Mouse (Mus musculus): ENCODE data around the gene Rps15. TPM values are rescaled to one million over a fixed set of nuclear protein-coding genes. Genes with fewer than 3 reads are reported as not detected.

Rps15 gene
- polyA plus RNA-seq, 1 experiment from 2014 or later = 886 TPM

- no peak for ATAC-seq (replicated peaks; ENCODE audit: insufficient number of reproducible peaks, low FRiP score, low TSS enrichment, low read depth)
- Histone ChIP-seq H3K4me1 (ENCODE audit: control insufficient read depth, insufficient read depth, low read length) (peaks cover 9% of the 10 kb centered on the region), H3K4me2 (ENCODE audit: low read depth, low read length) (no peak overlapping the region), H3K27me3 (ENCODE audit: control insufficient read depth, insufficient read depth, low read length) (no peaks in the 10 kb centered on the region), H3K9ac (replicated peaks; ENCODE audit: low read length) (no peak overlapping the region), H3K36me3 (replicated peaks; ENCODE audit: control insufficient read depth, insufficient read depth, low read depth, low read length) (peaks cover 4% of the 10 kb centered on the region; the same call in 1 of the 2 replicates), H3K4me3 (ENCODE audit: low read depth, low read length) (no peak overlapping the region), H3K27ac (replicated peaks; ENCODE audit: low read depth, low read length) (no peak overlapping the region), H3K9me3 (replicated peaks; ENCODE audit: control insufficient read depth, low read length) (no peaks in the 10 kb centered on the region)
- 90% methylated on average over 10 of the region's 10 CpGs for WGBS
- no peak for DNase-seq (ENCODE audit: low spot score)
These were observed 29.4 kb upstream of the Rps15 start for GRCm38 (mm10) chr10:80262776-80263365.

DNA sequence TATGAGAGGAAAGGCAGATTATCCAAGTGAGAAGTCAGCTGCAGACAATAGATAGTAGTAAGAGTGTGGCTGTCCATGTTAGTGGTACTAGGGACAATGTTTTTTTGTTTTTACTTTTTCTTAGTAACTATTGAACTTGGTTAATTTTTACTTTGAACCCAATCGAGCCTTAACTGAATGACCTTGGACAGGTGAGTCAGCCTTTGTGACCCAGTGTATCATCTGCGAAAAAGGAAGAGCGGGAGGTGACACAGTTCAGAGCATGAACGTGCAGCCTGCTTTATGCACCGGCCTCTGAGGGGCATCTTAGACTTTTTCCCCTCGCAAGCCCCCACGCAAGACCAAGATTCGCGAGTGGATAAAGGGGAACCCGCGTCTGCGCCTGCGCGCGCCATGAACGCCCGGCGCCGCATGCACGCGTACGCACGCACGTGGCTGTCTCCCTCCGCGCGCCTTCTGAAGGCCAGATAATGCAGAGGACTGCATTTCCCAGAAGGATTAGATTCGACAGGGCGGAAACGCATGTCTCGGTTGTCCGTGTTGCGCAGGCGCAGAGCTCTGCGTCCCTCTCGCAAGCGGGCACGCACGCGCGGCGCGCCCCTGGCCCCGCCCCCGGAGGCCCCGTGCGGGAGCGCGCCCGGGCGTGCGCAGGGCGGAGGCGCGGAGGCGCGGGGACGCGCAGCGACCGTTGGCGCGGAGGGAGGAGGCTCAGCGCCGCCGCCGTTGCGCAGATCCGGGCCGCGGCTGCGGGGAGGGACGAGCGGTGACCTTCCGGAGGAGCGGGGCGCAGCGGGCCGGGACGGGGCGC lies 27.7 kb upstream of the Rps15 start:
- no peaks in the 10 kb centered on the region; the same call in 1 of the 2 replicates for H3K36me3 ChIP-seq (replicated peaks; ENCODE audit: control insufficient read depth, insufficient read depth, low read depth, low read length)
- no peaks in the 10 kb centered on the region for H3K9me3 ChIP-seq (replicated peaks; ENCODE audit: control insufficient read depth, low read length)
- peak overlapping the region; percentile 39; the same call in 1 of the 2 replicates for H3K27ac ChIP-seq (replicated peaks; ENCODE audit: low read depth, low read length)
- 3% methylated on average over 64 of the region's 81 CpGs for WGBS
- ATAC-seq (replicated peaks; ENCODE audit: insufficient number of reproducible peaks, low FRiP score, low TSS enrichment, low read depth) = 0 out of 2 replicates have a peak, but pooled peaks have one; percentile 24
- peak; percentile 99 for DNase-seq (ENCODE audit: low spot score)
- H3K9ac ChIP-seq (replicated peaks; ENCODE audit: low read length) = peak overlapping the region; percentile 90
- H3K27me3 ChIP-seq (ENCODE audit: control insufficient read depth, insufficient read depth, low read length) = no peaks in the 10 kb centered on the region
- H3K4me3 ChIP-seq (ENCODE audit: low read depth, low read length) = peak overlapping the region; percentile 83
- H3K4me2 ChIP-seq (ENCODE audit: low read depth, low read length) = peak overlapping the region; percentile 57
- H3K4me1 ChIP-seq (ENCODE audit: control insufficient read depth, insufficient read depth, low read length) = peaks cover 9% of the 10 kb centered on the region

DNA sequence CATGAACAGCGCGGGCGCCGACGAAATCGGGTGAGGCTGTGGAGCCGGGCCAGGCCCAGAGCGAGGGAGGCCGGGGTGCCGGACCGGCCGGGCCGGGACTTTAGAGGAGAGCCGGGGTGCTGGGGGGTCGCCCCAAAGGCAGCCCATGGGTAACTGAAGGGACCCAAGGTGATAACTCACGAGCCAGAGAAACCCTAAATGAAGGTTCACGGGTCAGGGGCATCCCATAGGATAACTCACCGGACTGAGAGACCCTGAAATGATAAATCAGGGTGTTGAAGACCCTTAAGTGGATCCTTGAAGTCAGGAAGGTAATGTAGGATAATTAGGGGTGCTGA lies 27.1 kb upstream of the Rps15 start:
- peak; percentile 7 for ATAC-seq (replicated peaks; ENCODE audit: insufficient number of reproducible peaks, low FRiP score, low TSS enrichment, low read depth)
- DNase-seq (ENCODE audit: low spot score) = no peak
- H3K27ac ChIP-seq (replicated peaks; ENCODE audit: low read depth, low read length) = peak overlapping the region; percentile 39; the same call in 1 of the 2 replicates
- H3K9ac ChIP-seq (replicated peaks; ENCODE audit: low read length) = peak overlapping the region; percentile 90
- under 1% methylated on average over 18 of the region's 18 CpGs for WGBS
- H3K9me3 ChIP-seq (replicated peaks; ENCODE audit: control insufficient read depth, low read length) = no peaks in the 10 kb centered on the region
- peak overlapping the region; percentile 83 for H3K4me3 ChIP-seq (ENCODE audit: low read depth, low read length)
- H3K27me3 ChIP-seq (ENCODE audit: control insufficient read depth, insufficient read depth, low read length) = no peaks in the 10 kb centered on the region
- H3K4me1 ChIP-seq (ENCODE audit: control insufficient read depth, insufficient read depth, low read length) = peaks cover 3% of the 10 kb centered on the region
- H3K36me3 ChIP-seq (replicated peaks; ENCODE audit: control insufficient read depth, insufficient read depth, low read depth, low read length) = no peaks in the 10 kb centered on the region; the same call in 1 of the 2 replicates
- H3K4me2 ChIP-seq (ENCODE audit: low read depth, low read length) = peak overlapping the region; percentile 35

- peaks cover 6% of the 10 kb centered on the region for H3K36me3 ChIP-seq (replicated peaks; ENCODE audit: control insufficient read depth, insufficient read depth, low read depth, low read length)
- no peak for ATAC-seq (replicated peaks; ENCODE audit: insufficient number of reproducible peaks, low FRiP score, low TSS enrichment, low read depth)
- no peaks in the 10 kb centered on the region for H3K9me3 ChIP-seq (replicated peaks; ENCODE audit: control insufficient read depth, low read length)
- no peak for DNase-seq (ENCODE audit: low spot score)
- no peaks in the 10 kb centered on the region; the same call in 1 of the 2 replicates for H3K4me1 ChIP-seq (ENCODE audit: control insufficient read depth, insufficient read depth, low read length)
- 100% methylated on average over 2 of the region's 2 CpGs for WGBS
- no peak overlapping the region for H3K4me3 ChIP-seq (ENCODE audit: low read depth, low read length)
- H3K4me2 ChIP-seq (ENCODE audit: low read depth, low read length) = no peak overlapping the region
- no peak overlapping the region for H3K27ac ChIP-seq (replicated peaks; ENCODE audit: low read depth, low read length)
- H3K27me3 ChIP-seq (ENCODE audit: control insufficient read depth, insufficient read depth, low read length) = no peaks in the 10 kb centered on the region
- no peak overlapping the region for H3K9ac ChIP-seq (replicated peaks; ENCODE audit: low read length)
These were observed 22.2 kb upstream of the Rps15 start for GRCm38 (mm10) chr10:80270099-80270498.

DNA sequence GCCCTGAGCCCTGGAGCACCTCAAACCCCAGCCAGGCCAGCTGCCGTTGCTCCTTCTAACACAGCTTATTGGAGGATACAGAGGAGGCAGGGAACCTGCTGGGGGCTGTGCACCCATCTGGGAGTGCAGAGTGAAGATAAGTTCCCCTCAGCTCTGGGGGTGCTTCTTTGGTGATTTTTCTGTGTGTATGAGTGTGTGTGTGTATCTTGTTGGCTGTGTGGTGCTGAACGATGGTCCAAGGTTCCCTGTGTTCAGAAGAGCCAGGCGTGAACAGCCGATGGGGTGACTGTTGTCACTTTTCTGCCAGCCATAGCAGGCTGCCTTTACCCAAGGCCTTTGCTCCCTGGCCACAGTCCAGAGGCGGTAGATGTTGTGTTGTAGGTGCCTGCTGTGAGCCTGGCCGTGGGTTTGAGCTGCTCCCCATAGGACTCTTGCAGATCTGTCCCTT lies 21.5 kb upstream of the Rps15 start:
- no peak for DNase-seq (ENCODE audit: low spot score)
- ATAC-seq (replicated peaks; ENCODE audit: insufficient number of reproducible peaks, low FRiP score, low TSS enrichment, low read depth) = no peak
- no peaks in the 10 kb centered on the region; the same call in 1 of the 2 replicates for H3K4me1 ChIP-seq (ENCODE audit: control insufficient read depth, insufficient read depth, low read length)
- H3K9me3 ChIP-seq (replicated peaks; ENCODE audit: control insufficient read depth, low read length) = no peaks in the 10 kb centered on the region
- H3K27me3 ChIP-seq (ENCODE audit: control insufficient read depth, insufficient read depth, low read length) = no peaks in the 10 kb centered on the region
- H3K27ac ChIP-seq (replicated peaks; ENCODE audit: low read depth, low read length) = no peak overlapping the region
- no peak overlapping the region for H3K4me2 ChIP-seq (ENCODE audit: low read depth, low read length)
- peaks cover 6% of the 10 kb centered on the region for H3K36me3 ChIP-seq (replicated peaks; ENCODE audit: control insufficient read depth, insufficient read depth, low read depth, low read length)
- WGBS = 82% methylated on average over 6 of the region's 6 CpGs
- no peak overlapping the region for H3K9ac ChIP-seq (replicated peaks; ENCODE audit: low read length)
- no peak overlapping the region for H3K4me3 ChIP-seq (ENCODE audit: low read depth, low read length)

DNA sequence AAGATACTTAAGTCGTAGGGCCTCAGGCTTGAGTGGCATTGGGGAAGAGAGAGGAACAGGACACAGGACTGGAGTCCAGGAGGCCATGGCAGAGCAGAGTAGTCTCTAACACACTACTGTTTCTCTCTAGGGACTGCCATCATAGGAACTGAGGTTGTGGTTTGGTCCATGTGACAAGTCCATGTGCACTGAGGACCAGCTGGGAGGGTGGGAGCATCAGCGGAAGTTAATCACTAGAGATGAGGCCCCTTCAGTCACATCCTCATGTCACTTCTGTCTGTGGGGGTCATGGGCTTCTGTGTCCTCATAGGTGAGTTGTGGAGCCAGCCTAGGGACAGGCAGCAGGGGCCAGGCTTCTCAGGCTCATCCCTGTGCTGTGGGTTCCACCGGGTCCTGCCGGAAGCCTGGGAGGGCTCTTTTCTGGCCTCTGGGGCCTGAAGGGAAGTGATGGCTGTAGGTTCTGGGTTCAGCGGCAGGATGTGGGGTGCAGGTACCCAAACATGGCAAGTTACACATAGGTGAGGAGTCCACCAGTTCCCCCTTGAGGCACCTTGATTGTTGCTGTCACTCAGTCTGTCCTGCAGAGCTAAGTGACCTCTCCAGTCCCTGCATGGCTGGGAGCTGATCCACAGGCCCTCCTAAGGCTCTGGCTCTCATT lies 20.9 kb upstream of the Rps15 start:
- peaks cover 10% of the 10 kb centered on the region for H3K36me3 ChIP-seq (replicated peaks; ENCODE audit: control insufficient read depth, insufficient read depth, low read depth, low read length)
- H3K9ac ChIP-seq (replicated peaks; ENCODE audit: low read length) = no peak overlapping the region
- H3K4me1 ChIP-seq (ENCODE audit: control insufficient read depth, insufficient read depth, low read length) = no peaks in the 10 kb centered on the region; the same call in 1 of the 2 replicates
- DNase-seq (ENCODE audit: low spot score) (no peak), ATAC-seq (replicated peaks; ENCODE audit: insufficient number of reproducible peaks, low FRiP score, low TSS enrichment, low read depth) (no peak)
- no peaks in the 10 kb centered on the region for H3K27me3 ChIP-seq (ENCODE audit: control insufficient read depth, insufficient read depth, low read length)
- WGBS = 83% methylated on average over 5 of the region's 5 CpGs
- no peak overlapping the region for H3K27ac ChIP-seq (replicated peaks; ENCODE audit: low read depth, low read length)
- H3K9me3 ChIP-seq (replicated peaks; ENCODE audit: control insufficient read depth, low read length) = no peaks in the 10 kb centered on the region
- no peak overlapping the region for H3K4me2 ChIP-seq (ENCODE audit: low read depth, low read length)
- H3K4me3 ChIP-seq (ENCODE audit: low read depth, low read length) = no peak overlapping the region

DNA sequence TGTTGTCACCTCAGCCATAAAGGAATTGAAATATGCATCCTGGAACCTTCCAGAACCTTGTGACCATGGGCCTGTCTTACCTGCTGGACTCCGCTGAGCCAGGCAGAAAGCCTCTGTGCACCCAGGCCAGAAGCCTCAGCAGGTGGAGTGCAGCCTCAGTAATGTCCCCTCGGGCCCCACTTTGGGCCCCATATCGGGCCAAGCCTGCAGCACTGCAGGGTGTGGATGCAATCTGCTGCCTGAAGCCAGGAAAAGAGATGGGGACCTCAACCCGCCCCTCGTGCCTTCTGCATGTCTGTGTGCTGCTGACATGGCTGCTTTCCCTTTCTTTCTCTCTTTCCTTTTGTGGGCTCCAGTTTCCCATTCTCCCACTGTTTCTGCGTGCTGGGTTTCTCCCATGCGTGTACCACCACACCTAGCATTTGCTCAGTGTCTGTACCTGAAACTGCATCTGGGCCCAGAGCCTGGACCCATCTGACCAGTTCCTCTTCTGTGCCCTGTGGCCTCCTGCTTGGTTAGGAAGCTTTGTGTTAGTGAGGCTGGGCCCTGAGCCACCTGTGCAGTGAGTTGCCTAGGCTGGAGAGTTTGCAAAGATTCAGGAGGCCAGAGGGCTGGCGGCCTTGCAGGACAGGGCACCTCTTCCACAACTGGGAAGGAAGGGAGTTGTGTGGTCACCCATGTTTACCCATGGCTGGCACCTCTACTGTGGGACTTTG lies 20.2 kb upstream of the Rps15 start:
- Histone ChIP-seq H3K9me3 (replicated peaks; ENCODE audit: control insufficient read depth, low read length) (no peaks in the 10 kb centered on the region), H3K4me1 (ENCODE audit: control insufficient read depth, insufficient read depth, low read length) (no peaks in the 10 kb centered on the region; the same call in 1 of the 2 replicates), H3K4me2 (ENCODE audit: low read depth, low read length) (no peak overlapping the region), H3K27ac (replicated peaks; ENCODE audit: low read depth, low read length) (no peak overlapping the region), H3K9ac (replicated peaks; ENCODE audit: low read length) (no peak overlapping the region), H3K4me3 (ENCODE audit: low read depth, low read length) (no peak overlapping the region), H3K36me3 (replicated peaks; ENCODE audit: control insufficient read depth, insufficient read depth, low read depth, low read length) (peaks cover 10% of the 10 kb centered on the region), H3K27me3 (ENCODE audit: control insufficient read depth, insufficient read depth, low read length) (no peaks in the 10 kb centered on the region)
- DNase-seq (ENCODE audit: low spot score) (no peak), ATAC-seq (replicated peaks; ENCODE audit: insufficient number of reproducible peaks, low FRiP score, low TSS enrichment, low read depth) (no peak)
- 95% methylated on average over 8 of the region's 8 CpGs for WGBS

Data from embryonic facial prominence, embryonic 11.5 days (tissue).